Mouse (Mus musculus): ENCODE measurements around the gene Zc3h8. TPM values are rescaled to one million over a fixed set of nuclear protein-coding genes. Genes with fewer than 3 reads are reported as not detected.

The Zc3h8 gene
- 0.58 and 2.9 TPM in 2 replicates for total RNA-seq (2015; ENCODE audit: low replicate concordance)
- total RNA-seq (2017; ENCODE audit: low replicate concordance), result 0.70 and 0.94 TPM in 2 replicates

- peak; percentile 97 for ATAC-seq (replicated peaks; ENCODE audit: low FRiP score, poor library complexity, severe bottlenecking)
Measured at GRCm38 (mm10) chr2:128943538-128944528, at the start of gene Zc3h8. Zc3h8 (minus strand) TSS chr2:128944077.

- ATAC-seq (replicated peaks; ENCODE audit: low FRiP score, poor library complexity, severe bottlenecking), result no peak
Measured at GRCm38 (mm10) chr2:128984746-128985145, 40.9 kb upstream of the Zc3h8 start.

- no peak for ATAC-seq (replicated peaks; ENCODE audit: low FRiP score, poor library complexity, severe bottlenecking)
Measured at GRCm38 (mm10) chr2:128975572-128975971, 31.7 kb upstream of the Zc3h8 start.

DNA sequence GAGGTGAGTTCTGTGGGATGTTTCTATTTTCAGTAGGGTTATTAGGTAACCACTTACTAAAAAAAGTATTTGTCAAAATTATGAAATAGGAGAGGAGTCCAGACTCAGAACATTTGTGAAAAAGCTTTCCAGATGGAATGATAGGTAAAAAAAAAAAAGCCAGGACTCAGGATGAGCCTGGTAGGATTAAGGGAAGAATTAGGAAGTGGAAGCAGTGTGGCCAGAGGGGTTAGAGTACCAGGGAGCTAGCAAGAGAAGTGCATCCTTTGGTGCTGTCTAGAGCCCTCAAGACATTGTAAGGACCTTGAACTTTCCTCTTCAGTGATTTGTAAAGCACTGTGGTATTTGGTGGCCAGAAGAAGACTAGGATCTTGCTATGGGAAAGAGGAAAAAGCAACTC is 28.4 kb upstream of the Zc3h8 start:
- ATAC-seq (replicated peaks; ENCODE audit: low FRiP score, poor library complexity, severe bottlenecking), result no peak

DNA sequence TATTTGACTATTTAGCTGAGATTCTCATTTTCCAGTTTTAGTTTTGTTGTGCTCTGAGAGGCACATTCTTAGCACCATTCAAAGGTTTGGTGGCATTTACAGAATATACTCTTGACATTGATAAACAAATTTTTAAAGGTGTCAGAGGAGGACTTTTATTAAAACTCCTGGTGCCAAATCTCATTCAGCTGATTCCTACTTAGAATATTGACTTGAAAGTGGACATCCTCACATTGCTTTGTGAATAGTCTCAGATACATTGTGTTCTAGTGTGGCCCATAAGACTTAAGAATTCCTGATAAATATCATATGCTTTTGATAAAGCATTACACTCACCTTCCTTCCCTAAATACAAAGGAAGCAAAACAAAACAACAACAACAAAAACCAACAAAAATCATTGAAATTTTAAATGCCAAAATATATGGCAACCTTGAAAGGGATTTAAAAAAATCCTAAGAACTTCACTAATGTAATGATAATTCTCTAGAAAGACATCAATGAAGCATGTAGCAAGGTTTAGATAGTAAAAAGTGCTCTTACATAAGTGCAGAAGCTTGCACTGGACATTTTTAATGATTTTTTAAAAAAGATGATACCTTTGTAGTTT is 24.7 kb upstream of the Zc3h8 start:
- ATAC-seq (replicated peaks; ENCODE audit: low FRiP score, poor library complexity, severe bottlenecking), result no peak

GRCm38 (mm10) chr2:128967661-128968441 is 24.0 kb upstream of the Zc3h8 start, which contains the start of gene Gm10762:
Gm10762 (minus strand) TSS chr2:128967725.
- peak; percentile 54 for ATAC-seq (replicated peaks; ENCODE audit: low FRiP score, poor library complexity, severe bottlenecking)

- peak; percentile 98 for ATAC-seq (replicated peaks; ENCODE audit: low FRiP score, poor library complexity, severe bottlenecking)
Measured at GRCm38 (mm10) chr2:128966641-128967580, 23.0 kb upstream of the Zc3h8 start, which contains the start of gene Zc3h6. Zc3h6 (plus strand) TSS chr2:128967402.

DNA sequence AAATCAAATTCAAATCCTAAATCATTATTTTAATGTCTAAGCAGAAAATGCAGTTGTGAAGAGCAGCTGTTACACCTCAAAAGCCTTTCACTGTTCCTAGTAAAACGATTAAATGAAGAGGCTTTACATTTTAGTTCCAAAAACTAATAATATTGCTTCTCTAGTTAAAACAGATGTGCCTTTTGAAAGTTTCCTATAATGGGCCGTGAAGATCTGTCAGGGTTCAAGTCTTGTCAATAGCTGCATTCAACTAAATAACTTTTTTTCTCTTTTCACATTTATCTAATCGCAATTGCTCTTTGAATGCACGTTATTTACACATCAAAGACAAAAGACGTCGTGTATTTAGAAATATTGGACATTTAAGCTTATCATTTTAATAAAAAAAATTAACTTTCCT is 22.4 kb upstream of the Zc3h8 start:
- ATAC-seq (replicated peaks; ENCODE audit: low FRiP score, poor library complexity, severe bottlenecking), result no peak

DNA sequence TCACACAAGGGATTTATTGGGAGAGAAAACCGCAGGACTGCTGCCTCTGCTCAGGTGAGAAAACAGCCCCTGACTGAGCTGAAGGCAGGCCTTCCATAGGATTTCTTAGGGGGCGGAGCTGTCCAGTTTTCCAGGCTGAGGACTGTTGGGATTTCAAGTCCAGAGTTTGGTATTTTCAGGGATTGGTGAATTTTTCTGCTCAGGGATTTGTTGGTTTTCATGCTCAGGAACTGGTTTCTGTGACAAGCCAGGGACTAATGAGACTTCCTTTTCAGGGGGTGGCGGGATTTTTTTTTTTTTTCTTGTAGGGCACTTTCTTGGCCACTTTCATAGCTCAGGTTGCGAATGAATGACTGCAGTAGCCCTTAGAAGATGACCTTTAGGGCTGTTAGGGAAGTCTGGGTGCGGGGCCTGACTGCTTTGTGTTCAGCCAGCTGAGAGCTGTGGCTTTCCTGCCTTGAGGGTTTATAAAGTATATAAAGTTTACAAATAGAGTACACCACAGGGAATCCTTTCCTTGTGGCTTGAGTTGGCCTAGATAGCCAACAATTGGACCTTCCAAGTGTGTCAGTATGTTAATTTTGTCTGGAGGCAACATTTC is 21.7 kb upstream of the Zc3h8 start:
- ATAC-seq (replicated peaks; ENCODE audit: low FRiP score, poor library complexity, severe bottlenecking), result no peak

DNA sequence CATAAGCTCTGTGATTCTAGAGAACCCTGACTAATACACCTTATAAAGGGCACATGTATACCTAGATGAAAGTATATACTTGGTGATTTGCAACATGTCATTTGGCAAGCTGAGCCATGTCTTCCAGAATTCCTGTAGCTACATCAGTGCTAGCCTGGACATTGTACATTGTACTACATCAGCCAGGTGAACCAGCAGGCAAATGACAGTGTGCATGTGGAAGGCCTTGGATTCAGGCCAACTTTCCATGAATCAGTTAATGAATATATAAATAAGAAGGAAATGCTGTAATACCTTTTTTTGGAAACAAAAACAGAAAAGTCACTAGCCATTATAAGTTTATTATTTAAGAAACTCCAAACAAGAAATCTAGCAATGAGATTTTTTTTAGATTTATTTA is 10.3 kb upstream of the Zc3h8 start:
- ATAC-seq (replicated peaks; ENCODE audit: low FRiP score, poor library complexity, severe bottlenecking), result no peak

- ATAC-seq (replicated peaks; ENCODE audit: low FRiP score, poor library complexity, severe bottlenecking), result peak; percentile 56
Measured at GRCm38 (mm10) chr2:128947962-128948588, 4.2 kb upstream of the Zc3h8 start.

DNA sequence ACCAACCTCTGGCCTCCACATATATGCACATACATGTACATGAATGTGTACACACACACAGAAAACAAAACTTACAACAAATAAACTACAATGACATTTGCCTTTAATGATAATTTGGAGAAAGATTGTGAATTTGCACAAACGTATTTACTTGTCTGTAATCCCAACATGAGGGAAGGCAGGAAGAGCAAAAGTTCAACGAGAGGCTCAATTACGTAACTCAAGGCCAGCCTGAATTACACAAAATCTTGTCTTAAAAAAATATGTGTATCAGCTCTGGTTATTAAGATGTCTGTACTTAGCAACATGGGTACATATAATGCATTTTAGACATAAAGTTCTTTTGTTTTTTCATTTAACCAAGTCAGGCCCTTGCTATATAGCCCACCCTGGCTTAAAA is 7.6 kb downstream of the Zc3h8 start:
- no peak for ATAC-seq (replicated peaks; ENCODE audit: low FRiP score, poor library complexity, severe bottlenecking)

DNA sequence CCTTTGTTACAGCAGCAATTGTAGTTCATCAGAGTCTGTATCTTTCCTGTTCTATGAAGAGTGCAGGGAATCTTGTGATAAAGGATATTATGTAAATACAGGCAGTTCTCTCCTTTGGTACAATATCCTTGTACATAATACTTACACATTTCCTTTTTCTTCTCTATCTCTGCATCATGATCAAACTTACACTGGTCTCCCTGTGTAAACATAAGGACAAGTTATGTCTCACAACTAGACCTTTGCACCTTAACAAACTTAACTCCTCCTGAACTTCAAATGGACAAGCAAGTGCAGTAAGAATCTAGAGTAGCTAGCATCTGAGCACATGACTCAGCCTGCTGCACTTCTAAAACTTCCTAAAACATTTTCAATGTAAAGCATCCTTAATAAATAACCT is 13.2 kb downstream of the Zc3h8 start:
- no peak for ATAC-seq (replicated peaks; ENCODE audit: low FRiP score, poor library complexity, severe bottlenecking)

GRCm38 (mm10) chr2:128928446-128928845 is 15.4 kb downstream of the Zc3h8 start:
- no peak for ATAC-seq (replicated peaks; ENCODE audit: low FRiP score, poor library complexity, severe bottlenecking)

DNA sequence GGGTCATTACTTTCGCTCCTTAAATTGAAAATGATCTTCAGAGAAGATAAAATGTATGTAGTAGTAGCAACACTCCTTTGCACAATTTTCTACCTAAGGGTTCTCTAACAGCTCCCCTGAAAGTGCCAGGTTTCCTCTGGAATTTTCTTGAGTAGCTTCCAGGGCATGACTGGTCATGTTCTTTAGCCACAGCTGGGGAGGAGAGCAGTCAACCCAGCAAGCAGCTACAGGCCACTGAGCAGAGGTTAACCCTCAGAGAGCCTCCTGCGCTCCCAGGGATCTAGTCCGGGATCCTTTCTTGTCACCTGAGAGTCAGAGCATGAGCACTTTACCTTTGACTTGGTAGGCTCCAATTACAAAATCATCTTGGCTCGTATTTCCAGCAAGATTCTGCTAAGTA is 19.1 kb downstream of the Zc3h8 start:
- no peak for ATAC-seq (replicated peaks; ENCODE audit: low FRiP score, poor library complexity, severe bottlenecking)

DNA sequence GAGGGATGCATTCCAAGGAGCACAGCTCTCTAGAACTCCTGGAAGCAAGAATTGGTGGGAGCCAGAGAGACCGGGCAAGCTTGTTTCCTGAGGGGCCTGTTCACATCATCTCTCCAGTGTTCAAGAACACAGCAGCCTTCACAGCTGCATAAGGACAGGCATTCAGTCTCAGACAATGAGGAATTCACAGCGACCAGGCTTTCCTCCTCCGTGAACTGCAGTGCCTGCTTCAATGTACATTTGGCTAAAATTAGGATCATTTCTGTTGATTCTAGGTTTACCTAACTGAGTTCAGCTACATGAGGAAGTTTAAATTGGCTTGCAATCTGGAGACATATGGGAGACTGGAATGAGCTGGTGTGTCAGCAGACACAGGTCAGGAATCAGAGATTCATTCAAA is 27.3 kb downstream of the Zc3h8 start:
- no peak for ATAC-seq (replicated peaks; ENCODE audit: low FRiP score, poor library complexity, severe bottlenecking)

- ATAC-seq (replicated peaks; ENCODE audit: low FRiP score, poor library complexity, severe bottlenecking), result no peak
Measured at GRCm38 (mm10) chr2:128914978-128915377, 28.9 kb downstream of the Zc3h8 start.

DNA sequence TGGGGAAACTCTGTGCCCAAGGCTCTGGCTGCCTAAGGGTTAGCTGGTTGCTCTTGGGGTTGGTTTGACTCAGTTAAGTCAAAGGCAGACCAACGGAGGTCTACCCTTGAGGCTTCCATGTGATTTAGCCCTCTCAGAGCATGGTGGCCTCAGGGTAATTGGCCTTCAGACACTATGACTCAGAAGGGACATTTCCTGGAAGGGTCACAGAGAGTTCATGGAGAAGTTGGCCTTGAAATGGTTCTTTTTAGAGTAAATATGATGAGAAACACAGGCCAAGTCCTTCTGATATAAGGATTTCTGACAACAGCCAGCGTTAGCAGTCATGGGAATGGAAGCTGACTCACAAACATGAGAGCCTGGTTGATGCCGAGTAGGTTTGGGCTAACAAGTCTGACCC is 40.2 kb downstream of the Zc3h8 start:
- no peak for ATAC-seq (replicated peaks; ENCODE audit: low FRiP score, poor library complexity, severe bottlenecking)
